Mouse (Mus musculus): ENCODE measurements around the gene Gpr176.

The Gpr176 gene

DNA sequence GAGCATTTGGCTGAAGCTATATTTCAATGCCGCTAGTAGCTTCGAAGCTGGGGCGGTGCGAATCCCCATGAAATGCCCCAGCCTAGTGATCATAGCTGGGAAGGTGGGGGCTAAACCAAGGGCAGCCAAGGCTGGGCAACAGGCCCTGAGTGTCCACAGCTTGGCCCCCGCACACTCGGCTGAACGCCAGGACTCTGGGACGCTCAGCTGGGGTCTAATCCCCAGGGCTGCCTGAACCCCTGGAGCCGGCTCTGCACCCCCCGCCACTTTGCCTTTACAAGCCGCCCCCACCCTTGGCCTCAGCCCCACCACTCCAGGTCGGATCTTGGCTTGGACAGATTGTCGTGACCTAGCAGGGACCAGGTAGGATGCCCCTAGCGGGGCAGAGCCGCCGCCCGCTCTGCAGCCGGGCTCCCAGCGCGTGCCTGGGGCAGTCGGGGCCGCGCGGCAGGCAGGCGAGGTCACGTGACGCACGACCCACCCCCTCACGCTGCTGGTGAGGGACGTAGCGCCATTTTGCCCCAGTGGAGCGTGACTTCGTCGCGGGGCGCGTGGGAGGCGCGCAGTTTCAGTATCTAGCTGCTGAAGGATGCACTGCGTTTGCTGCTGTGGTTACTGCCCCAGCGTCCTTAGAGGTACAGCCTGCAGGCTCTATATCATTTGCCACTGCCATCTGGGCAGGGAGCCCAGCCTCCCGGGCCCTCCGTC is 507 bp upstream of the Gpr176 start:
- DNase-seq (ENCODE audit: low spot score in 2 of 2): peak; percentile 45 to 85

- DNase-seq (ENCODE audit: low spot score in 2 of 2): no peak
These were observed 688 bp downstream of the Gpr176 start for GRCm38 (mm10) chr2:118372561-118372900.

DNA sequence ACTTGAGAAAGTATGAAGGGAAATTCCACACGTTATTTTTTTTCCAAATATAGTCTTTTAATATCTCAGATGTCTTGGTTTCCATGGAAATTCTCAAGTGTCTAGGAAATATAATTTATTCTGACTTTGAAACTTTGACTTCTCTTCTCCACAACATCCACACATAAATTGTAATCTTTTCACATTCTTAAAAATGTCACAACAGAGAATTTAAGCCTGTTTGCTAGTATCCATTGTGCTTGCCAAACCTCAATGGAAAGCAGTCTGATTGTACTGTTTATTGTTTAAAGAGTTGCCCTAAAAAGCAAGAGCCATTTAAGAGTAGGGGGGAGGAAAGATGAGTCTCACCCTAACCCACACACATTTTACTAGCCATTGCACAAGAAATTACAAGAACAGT is 1.4 kb downstream of the Gpr176 start:
- DNase-seq (ENCODE audit: low spot score in 2 of 2): no peak

DNA sequence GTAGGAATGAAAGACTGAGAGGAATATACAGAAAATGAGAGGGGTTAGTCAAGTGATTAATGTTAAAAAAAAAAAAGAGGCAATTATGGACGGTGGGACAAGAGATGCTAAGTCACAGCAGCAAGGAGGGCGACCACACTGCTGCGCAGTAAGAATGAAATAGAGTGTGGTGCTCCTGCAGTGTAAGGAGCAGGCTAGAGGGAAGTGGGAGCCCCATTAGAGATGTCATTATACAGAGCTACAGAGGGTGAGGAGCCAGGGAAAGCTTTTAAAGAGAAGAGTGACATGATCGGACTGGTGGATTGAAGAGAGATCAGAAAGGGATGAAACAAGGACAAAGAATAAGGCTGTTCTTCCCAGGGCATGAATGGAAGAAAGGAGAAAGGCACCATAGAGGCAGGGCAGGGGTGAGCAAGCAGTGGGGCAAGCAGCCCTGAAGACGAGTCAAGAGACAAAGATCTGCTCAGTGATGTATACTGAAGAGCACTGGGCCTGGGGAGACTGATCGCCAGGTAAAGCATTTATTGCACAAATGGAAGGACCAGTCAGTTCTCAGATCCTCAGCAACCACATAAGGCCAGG is 18.0 kb downstream of the Gpr176 start:
- no peak for DNase-seq (ENCODE audit: low spot score in 2 of 2)

GRCm38 (mm10) chr2:118353916-118354403 is 19.3 kb downstream of the Gpr176 start:
- DNase-seq (ENCODE audit: low spot score in 2 of 2): no peak

DNA sequence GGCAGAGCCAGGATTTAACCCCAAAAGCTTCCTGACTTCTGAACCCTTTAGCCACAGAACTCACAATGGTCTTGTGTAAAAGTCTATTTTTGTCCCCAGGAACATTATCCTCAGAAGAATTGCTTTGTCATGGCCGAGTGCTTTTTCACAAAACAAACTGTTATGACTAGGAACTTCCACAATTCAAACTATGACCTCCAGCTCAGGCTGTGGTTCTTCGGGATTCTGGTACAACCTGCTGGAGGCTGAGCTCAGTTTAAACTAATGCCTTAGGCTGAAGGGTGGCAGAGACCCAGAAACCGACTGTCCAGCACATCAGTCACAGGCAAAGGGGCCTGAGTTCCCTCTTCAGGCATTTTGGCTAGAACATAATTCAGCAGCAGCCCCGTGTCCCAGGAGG is 19.7 kb downstream of the Gpr176 start:
- DNase-seq (ENCODE audit: low spot score in 2 of 2): no peak

DNA sequence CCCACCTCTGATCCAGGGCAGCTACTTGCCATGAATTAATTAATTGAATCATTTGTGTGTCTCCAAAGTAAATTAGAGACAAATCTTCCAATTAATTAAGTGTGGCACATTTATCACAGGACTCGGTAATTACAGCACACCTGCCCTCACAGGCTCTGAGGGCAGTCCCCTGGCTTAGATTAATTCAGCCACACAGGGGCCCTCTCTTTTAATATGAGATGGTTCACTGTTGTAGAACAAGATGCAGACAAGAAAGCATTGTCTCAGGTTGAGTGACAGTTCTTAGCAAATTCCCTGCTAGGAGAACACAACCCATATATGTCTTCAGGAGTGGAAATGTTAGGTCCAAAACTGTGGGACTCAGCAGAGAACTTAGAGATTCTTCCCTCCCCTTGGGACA is 27.7 kb downstream of the Gpr176 start:
- no peak for DNase-seq (ENCODE audit: low spot score in 2 of 2)

- no peak for DNase-seq (ENCODE audit: low spot score in 2 of 2)
These were observed 29.3 kb downstream of the Gpr176 start for GRCm38 (mm10) chr2:118343897-118344296.

DNA sequence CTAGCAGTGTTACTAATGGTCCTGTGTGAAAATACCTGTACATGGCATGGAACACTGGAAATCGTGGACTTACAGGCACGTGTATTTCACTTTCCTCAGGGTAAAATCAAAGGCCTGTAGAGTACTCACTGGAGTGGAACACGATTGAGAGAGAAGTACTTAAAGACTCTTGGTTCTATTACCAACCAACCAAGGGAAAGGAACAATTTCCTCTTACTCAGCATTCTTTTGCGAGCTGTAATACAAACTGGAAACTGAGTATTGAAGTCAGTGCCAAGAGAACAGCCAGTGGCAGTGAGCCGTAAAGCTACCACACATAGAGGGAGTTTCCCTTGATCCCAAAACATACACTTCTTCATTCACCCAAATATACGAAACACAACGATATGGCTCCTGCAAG is 31.9 kb downstream of the Gpr176 start:
- DNase-seq (ENCODE audit: low spot score in 2 of 2): no peak

DNA sequence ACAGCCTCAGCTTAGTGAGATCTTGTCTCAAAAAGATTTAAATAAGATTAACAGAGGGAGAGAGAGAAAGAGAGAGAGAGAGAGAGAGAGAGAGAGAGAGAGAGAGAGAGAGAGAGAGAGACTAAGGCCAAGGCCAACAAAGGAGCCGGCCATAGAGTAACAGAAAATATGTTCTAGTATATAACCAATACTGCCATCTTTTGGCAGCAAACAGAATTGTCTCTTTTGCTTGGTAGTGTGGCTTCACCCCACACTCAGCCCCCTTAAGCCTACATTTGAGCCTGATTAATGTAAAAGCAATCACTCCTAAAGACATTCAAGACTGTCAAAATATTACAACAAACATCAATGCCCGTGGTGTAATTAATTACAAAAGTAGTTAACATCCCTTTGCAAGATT is 37.1 kb downstream of the Gpr176 start:
- no peak for DNase-seq (ENCODE audit: low spot score in 2 of 2)

DNA sequence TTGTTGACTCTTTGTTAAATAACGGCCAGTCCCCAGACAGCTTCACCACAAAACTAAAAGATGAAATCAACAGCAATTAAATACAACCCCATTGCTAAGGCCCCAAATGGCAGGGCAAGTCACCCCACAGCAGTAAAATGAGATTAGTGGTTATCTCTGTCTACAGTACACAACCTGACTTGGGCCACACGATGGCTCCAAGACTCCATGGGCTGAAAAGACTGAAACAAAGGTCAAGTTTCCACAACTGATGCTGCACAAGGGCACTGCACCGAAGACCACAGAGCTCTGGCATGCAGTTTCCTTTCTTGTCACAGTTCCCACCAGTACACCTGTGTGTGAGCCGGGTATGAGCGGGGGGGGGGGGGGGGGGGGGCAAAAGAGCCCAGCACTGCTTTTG is 50.6 kb downstream of the Gpr176 start:
- DNase-seq (ENCODE audit: low spot score in 2 of 2): no peak

GRCm38 (mm10) chr2:118321804-118322203 is 51.4 kb downstream of the Gpr176 start:
- no peak for DNase-seq (ENCODE audit: low spot score in 2 of 2)

DNA sequence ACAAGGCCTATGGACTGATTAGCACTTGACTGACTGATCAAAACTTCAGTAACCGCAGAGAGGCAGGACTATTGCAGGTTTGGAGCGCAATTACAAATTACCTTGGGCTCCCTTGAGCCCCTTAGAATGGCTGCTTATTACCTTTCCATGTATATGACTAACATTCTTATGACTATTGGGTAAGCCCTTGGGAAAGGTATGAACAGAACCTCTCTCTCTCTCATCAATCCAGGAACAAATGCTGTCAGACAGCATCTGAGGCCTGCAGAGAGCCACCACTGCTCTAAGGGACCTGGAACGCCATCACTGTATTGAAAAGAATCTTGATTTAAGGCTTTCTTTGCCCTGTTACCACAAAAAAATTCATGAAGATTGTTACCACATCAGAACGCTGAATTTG is 52.1 kb downstream of the Gpr176 start:
- no peak for DNase-seq (ENCODE audit: low spot score in 2 of 2)

DNA sequence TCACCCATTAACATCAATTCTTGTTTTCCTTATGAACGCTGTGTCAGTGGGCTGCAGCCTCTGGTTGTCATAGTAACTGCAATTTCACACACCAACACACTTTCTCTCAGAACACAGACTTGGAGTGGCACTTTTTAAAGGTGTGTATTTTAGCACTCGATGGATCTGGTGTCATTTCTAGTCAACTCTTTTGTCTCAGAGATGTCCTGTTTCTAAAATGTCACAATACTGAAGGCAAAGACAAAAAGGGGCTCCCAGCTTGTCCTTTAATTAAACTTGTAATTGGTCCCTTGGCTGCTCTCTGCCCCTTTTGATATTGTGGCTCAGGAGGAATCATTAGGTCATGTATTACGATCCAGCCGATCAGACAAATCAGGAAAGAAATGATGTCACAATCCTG is 52.7 kb downstream of the Gpr176 start:
- DNase-seq (ENCODE audit: low spot score in 2 of 2): no peak

- DNase-seq (ENCODE audit: low spot score in 2 of 2): no peak
These were observed 54.0 kb downstream of the Gpr176 start for GRCm38 (mm10) chr2:118319176-118319575.

DNA sequence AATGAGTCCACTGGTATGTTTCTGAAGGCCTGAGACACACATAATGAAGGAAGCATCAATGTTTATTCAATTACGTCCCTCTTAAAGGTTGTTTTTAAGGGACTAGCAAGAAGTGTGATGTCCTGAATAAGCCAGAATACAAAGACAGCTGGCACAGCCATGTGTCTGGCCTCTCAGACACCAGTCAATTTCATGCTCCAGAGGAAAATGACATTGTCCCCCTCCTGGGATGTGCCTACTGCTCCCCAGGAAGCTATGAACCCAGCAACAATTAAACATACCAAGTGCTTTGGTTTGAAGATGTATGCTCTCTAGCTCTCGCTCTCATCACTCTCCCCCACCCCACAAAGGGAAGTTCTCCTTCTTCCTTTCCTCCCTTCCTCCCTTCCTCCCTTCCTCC is 56.3 kb downstream of the Gpr176 start:
- DNase-seq (ENCODE audit: low spot score in 2 of 2): no peak

DNA sequence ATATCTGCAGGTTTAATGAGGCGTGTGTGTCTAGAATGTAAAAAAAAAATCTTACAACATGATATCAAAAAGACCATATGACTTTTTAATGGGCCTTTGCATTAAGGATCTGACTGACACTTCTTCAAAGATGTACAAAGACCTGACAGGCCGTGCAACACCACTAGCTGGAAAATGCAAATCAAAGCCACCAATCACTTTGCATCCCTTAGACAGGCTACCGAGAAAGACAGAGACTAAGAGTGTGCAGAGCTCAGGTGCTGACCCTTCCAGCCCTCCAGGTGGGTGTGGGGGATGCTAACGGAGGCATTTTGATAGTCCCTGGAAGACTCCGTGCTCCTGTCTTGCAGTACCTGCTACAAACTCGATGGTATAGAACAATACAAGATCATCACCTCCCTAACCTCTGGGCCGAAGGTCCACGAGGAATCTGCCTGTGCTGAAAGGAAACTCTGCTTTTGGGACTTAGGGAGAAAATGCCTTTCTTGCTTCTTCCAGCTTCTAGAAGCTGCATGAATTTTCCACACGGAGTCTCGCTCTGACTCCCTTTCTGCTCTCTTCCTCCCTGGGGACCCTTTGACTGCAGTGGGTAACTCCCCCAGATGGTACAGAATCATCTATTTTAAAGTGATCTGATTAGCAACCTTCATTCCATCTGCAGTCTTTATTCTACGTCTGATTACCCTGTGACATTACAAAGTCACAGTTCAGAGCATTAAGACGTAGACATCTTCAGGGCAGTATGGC is 57.4 kb downstream of the Gpr176 start:
- no peak for DNase-seq (ENCODE audit: low spot score in 2 of 2)

- DNase-seq (ENCODE audit: low spot score in 2 of 2): no peak
These were observed 65.7 kb downstream of the Gpr176 start for GRCm38 (mm10) chr2:118307561-118307960.

- DNase-seq (ENCODE audit: low spot score in 2 of 2): no peak
These were observed 66.3 kb downstream of the Gpr176 start for GRCm38 (mm10) chr2:118306966-118307365.

- DNase-seq (ENCODE audit: low spot score in 2 of 2): no peak
These were observed 66.7 kb downstream of the Gpr176 start for GRCm38 (mm10) chr2:118306522-118306895.

DNA sequence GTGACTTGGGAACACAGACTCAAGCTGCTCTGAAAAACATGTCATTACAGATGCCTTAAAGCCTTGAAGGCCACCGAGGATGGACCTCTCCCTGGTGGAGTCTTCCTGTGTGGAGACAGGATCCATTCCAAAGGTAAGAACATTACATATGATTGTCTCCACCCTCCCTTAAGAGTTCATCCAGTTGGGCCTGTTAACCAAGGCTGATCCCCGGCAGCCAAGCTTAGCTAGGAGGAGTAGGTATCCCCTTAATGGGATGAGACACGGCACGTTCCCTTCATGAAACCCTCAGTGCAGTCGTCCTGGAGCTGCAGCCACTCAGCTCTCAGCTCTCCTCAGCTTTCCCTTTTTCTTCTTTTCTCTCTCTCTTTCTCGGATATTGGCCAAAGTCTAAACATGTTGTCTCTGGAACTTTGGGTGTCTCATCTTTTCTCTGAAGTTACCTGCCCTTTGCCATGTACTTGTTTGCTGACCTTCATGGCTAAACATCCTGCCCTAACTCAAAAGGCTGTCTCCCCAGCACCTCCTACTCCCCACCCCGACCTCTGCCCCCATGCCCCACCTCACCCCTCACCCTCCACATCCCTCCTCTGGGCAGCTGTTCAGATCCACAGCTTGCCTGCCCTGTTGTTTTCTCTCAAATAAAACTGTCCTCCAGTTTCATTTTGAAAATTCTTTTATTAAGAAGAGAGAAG is 67.2 kb downstream of the Gpr176 start:
- no peak for DNase-seq (ENCODE audit: low spot score in 2 of 2)

DNA sequence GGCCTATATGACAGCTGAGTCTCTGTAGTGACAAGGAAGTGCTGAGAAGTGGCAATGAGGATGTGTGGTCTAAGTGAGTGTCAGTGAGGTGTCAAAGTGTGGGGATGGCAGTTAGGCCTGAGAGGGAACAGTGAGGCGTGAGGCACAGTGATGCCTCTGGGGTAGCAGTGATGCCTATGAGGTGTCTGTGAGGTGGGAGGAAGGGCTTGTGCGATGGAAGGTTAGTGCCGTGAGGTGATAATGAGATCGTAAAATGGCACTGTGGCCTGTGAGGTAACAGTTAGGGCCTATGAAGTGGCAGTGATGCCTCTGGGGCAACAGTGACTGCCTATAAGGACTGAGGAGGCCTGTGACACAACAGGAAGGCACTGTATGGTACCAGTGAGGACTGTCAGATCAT is 69.8 kb downstream of the Gpr176 start:
- no peak for DNase-seq (ENCODE audit: low spot score in 2 of 2)

GRCm38 (mm10) chr2:118301656-118302055 is 71.6 kb downstream of the Gpr176 start:
- DNase-seq (ENCODE audit: low spot score in 2 of 2): no peak

Measured in spleen, postnatal 10 days (tissue).